Mouse (Mus musculus) layer of hippocampus, postnatal 36 days (tissue): ENCODE measurements around the gene Leo1. TPM values are rescaled to one million over a fixed set of nuclear protein-coding genes. Genes with fewer than 3 reads are reported as not detected.

Experiments
- DNase-seq, 2 experiments: peaks; one replicate each; pipeline ENCODE4 v3.0.0; 2022
- total RNA-seq, 2 experiments: library from RNA; stranded (reverse); gene quantifications; 2 replicates each; pipeline ENCODE4 v1.2.3; 2021

Gene Leo1
- total RNA-seq: 10 to 100 TPM; 22.8 to 23.9 TPM

GRCm38 (mm10) chr9:75440796-75441666 lies at the start of gene Leo1:
Gene Leo1, plus strand, starts transcription at chr9:75441524.
- DNase-seq: peak; percentile 86

- DNase-seq: no peak
These were observed 48.1 kb upstream of the Leo1 start for GRCm38 (mm10) chr9:75393251-75393650.

GRCm38 (mm10) chr9:75395971-75396370 lies 45.4 kb upstream of the Leo1 start:
- no peak for DNase-seq

- DNase-seq: no peak
These were observed 42.3 kb upstream of the Leo1 start for GRCm38 (mm10) chr9:75399069-75399468.

DNA sequence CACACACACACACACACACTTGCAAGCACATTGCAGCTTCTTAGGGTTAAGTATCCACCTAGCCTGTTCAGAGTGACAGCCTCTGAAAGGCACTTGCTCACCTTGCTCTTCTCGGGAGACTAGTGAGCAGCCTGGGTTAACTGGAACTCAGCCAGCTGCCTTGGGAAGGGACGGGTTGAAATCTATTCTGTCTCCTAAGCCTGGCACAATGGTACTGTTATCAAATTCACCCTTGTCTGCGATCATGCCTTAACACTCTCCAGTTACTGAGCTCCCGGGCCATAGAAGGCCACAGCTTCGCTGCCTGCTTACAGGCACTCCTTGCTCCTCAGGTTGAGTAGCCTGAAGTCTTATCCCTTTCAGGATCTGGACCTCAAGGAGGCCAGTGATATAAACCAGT lies 40.7 kb upstream of the Leo1 start:
- no peak for DNase-seq

DNA sequence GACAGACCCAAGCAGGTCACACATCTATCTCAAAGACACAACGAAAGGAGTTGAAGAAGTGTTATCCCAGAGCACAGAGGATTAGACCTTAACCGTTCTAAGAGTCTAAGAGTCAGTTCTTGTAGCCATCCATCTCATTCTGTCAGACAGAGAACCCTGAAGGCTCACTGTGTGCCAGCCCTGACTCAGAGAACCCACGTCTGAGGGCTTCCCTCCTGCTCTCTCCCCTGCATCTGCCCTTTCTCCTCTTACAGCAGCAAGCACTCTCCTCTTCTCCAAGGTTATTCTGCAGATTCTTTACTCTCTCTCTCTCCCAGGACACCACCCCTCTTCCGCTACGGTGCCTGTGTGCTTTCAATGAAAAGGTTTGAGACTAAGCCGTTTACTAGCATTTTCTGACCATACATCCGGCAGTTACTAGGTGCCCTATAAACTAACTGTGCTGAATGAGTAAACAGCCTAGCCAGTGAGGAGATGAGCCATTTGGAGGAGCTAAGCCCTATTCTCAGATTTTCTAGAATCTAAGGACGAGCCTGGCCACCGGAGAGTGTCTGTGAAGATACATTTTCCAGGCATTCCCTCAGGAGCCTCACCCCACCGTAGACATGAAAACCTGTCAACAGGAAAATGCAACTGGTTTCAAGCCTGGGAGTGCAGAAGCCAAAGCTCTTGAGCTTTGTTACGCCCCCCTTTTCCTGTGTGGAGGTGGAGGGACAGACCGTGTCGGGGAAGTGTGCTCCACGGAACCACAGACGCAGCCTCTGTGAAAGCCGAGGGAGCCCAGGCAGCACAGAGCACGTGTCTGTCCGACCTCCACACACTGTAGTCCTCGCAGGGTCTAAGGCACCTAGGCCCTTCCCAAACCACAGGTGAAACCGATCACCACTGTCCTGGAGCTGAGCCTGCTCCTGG lies 39.5 kb upstream of the Leo1 start:
- no peak for DNase-seq

DNA sequence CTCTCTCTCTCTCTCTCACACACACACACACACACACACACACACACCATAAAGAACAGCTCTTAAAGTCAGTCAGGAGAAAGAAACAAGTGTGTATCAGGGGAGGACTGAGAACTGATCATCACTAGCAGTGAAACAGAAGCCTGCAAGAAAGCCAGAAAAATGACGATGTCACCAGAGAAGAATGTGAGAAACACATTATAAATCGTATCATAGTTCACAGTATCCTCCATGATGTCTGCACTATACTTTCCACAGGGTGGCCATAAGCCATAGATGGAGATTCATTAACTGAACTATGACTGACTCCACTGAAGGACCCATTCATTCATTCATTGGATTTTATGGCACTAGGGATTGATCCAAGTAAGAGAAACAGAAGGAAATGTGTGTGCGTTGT lies 37.8 kb upstream of the Leo1 start:
- DNase-seq: no peak

DNA sequence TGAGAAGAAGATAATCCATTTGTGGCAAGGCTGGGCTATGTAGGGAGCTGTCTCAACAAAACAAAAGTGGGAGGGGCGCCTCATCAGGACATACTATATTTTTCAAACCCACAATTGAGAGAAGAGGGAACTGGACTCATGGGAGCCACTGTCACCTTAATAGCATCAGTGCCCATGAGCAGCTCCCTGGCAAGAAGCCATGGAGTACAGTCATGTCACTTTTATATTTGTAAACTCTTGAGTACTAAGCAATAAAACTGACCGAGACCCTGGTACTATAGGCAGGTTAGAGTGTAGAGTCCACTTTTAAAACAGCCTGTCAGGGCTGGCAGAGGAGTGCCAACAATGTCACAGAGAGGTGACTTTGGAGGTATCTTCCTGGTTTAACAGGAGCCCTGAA lies 35.2 kb upstream of the Leo1 start:
- no peak for DNase-seq

DNA sequence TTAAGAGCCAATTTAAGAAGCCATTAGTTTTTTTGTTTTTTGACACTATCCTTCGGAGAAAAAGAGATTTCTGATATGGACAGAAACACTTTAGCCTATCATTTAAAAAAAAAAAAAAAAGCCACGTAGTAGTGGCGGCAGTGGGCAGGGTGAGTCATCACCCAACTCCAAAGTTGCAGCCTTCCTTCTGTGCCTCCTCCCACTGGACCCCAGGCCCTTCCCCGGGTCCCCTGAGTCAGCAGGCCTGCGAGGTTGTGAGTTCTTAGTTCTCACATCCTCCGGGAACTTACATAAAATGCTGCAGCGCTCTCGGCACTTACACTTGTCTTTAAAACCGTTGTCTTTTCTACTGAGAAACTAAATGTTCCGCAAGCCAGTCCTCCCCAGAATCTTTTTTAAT lies 33.5 kb upstream of the Leo1 start:
- DNase-seq: peak in 1 of 2 experiments; percentile 16

DNA sequence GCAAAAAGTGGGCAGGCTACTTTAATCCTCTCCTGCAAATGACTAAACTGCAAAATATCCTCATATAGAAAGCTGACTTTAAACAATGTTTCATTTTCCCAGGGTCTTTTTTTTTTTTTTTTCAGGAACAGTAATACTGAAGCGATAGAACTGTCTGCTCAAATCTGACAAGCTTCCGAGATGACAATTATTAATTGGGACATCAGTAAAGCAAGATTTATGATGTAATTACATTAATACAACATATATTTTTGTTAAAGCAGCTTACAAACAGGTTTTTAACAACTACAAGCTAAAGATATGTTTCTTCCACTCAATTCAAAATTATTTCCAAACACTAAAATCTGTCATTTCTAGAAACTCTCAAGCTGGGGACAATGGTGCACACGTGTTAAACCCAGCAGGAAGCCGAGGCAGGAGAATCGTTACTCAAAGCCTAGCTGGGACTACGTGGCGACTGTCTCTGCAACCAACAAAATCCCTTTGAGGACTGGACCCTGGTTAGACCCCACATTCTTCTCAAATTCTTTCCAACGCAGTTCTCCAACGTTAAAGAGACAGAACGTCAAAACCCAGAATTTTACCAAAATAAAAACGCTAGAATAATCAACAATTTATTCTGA lies 33.0 kb upstream of the Leo1 start:
- no peak for DNase-seq

- peak in 1 of 2 experiments; percentile 69 for DNase-seq
These were observed 32.1 kb upstream of the Leo1 start for GRCm38 (mm10) chr9:75409031-75409851.

DNA sequence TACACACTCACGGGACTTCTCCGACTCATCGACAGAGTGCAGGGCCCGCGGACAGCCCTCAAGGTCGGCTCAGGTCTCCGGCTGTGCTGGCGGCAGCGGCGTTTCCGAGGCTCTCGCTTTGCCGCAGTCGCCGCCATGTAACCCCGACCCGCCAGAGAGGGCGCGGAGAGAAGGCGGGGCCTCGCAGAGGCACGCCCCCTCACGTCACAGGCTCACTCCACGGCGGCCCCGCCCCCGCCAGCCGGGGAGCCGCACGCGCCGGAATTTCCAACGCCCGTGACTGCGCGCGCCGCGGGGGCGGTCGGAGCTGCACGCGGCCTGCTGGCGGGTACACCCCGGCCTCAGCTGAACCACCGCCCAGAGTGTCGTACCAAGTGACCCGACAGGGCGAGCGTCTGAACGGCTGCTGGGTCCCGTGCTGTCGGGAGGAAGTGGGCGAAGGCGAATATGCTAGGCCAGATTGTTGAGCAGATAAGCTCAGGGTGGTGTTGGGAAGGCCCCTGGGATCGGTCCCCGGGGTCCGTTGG lies 31.4 kb upstream of the Leo1 start, which contains the start of gene Mapk6:
TSS of gene Mapk6 (minus strand) at position 154 of the 527 bp plus-strand sequence.
- peak; percentile 96 to 97 for DNase-seq

GRCm38 (mm10) chr9:75410868-75411487 lies 30.3 kb upstream of the Leo1 start:
- no peak for DNase-seq

GRCm38 (mm10) chr9:75411584-75411983 lies 29.7 kb upstream of the Leo1 start:
- no peak for DNase-seq

DNA sequence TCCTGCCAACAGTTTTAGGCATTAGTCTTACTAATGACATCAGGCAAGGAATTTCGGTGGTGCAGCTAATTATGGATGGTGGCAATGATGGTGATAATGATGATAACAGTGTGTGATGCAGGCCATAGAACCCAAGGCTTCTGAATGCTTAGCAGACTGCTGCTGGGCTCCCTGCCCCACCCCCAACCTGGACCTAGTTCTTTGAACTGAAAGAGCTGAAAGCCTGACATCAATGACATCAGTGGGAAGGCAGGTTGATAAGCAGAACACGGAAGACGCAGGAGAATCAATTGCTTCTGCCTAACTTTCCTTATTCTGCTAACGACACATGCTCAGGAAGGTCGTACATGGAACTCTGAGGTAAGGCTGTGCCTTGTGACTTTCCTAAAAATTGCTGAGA lies 28.1 kb upstream of the Leo1 start:
- DNase-seq: no peak

DNA sequence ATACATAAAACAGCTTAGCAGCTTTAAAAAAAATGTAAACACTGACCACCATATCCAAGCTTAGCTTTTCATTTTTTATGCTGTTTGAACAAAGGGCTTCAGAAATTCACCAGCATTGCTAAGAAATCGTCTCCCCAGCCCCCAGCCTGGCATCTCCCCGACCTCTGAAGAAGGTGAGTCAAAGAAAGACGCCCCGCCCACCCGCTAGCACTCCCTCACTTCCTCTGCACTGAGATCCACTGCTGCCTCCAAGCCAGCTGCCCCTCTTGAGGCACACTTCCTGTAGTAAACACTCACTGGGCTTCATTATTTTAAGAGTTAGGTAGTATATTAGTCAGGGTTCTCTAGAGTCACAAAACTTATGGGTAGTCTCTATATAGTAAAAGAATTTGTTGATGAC lies 27.1 kb upstream of the Leo1 start:
- DNase-seq: no peak

GRCm38 (mm10) chr9:75422251-75422691 lies 19.1 kb upstream of the Leo1 start:
- DNase-seq: no peak

GRCm38 (mm10) chr9:75423683-75424082 lies 17.6 kb upstream of the Leo1 start:
- no peak for DNase-seq

- no peak for DNase-seq
These were observed 16.8 kb upstream of the Leo1 start for GRCm38 (mm10) chr9:75424358-75425150.

GRCm38 (mm10) chr9:75425796-75426391 lies 15.4 kb upstream of the Leo1 start:
- DNase-seq: no peak
